Mouse (Mus musculus) thymus, adult 2 months (tissue): ENCODE results near the gene Grik3.

Source experiments
- CTCF ChIP-seq: fragments of 200-500 bp; IDR thresholded peaks from 2 replicates; pipeline ENCODE4 v1.5.1; 2012; ENCODE audit warnings: mild to moderate bottlenecking, control low read depth, low read length, moderate library complexity, borderline replicate concordance; ENCODE audit not compliant: control insufficient read depth, poor library complexity, insufficient read depth; ENCODE audit errors: extremely low read depth
- POLR2A ChIP-seq: fragments of 200-500 bp; IDR thresholded peaks from 2 replicates; pipeline ENCODE4 v1.6.1; 2012; ENCODE audit warnings: mild to moderate bottlenecking, low read length, control low read depth, moderate library complexity; ENCODE audit not compliant: control insufficient read depth, poor library complexity, insufficient read depth; ENCODE audit errors: extremely low read depth

DNA sequence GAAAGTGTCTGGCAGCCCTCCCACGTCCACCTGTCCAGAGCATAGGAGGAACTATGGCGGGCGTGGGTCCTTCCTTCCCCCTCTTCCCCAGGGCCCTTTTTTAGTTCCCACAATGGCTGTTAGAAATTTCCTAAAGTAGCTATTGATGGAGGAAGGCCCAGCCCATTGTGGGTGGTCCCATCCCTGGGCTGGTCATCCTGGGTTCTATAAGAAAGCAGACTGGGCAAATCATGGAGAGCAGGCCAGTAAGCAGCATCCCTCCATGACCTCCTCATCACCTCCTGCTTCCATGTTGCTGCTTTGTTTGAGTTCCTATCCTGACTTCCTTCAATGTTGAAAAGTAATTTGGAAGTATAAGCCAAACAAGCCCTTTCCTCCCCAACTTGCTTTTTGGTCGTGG, 269.8 kb downstream of the Grik3 start:
- TF ChIP-seq POLR2A (no peak), CTCF (no peak)
